Mouse (Mus musculus) CD4-positive, CD25-positive, alpha-beta regulatory T cell, adult 4 months (primary cell): ENCODE measurements at regions not wholly inside any gene's neighbourhood (a gene's known extent, or its start where the extent isn't known, plus 50 kb on each side); places are given as distances from the start of the nearest gene placed in this dataset.
"Not testable (repeated sequence)": the region's sequence is repeated elsewhere in the genome, so short reads cannot be mapped to it uniquely, and the experiment has no call there.

Experiments used
- ATAC-seq: one replicate; pipeline ENCODE4 v1.8.0; 2017

- no peak for ATAC-seq
These were observed 184.4 kb downstream of the Mat2b start for GRCm38 (mm10) chr11:40510325-40511239.

GRCm38 (mm10) chr11:40491599-40491998 lies 203.4 kb downstream of the Mat2b start:
- ATAC-seq: no peak

GRCm38 (mm10) chr11:40478171-40478570 lies 216.8 kb downstream of the Mat2b start:
- ATAC-seq: not testable (repeated sequence)

GRCm38 (mm10) chr11:40477294-40477693 lies 217.7 kb downstream of the Mat2b start:
- ATAC-seq: no peak

- no peak for ATAC-seq
These were observed 225.8 kb downstream of the Mat2b start for GRCm38 (mm10) chr11:40469080-40469705.

- ATAC-seq: no peak
These were observed 238.4 kb downstream of the Mat2b start for GRCm38 (mm10) chr11:40456571-40456970.

- ATAC-seq: not testable (repeated sequence)
These were observed 240.0 kb downstream of the Mat2b start for GRCm38 (mm10) chr11:40454994-40455393.

GRCm38 (mm10) chr11:40446846-40447245 lies 248.2 kb downstream of the Mat2b start:
- no peak for ATAC-seq

- no peak for ATAC-seq
These were observed 261.0 kb downstream of the Mat2b start for GRCm38 (mm10) chr11:40434002-40434401.

GRCm38 (mm10) chr11:40428858-40429257 lies 266.1 kb downstream of the Mat2b start:
- no peak for ATAC-seq

- ATAC-seq: no peak
These were observed 270.7 kb downstream of the Mat2b start for GRCm38 (mm10) chr11:40424316-40424715.

- ATAC-seq: no peak
These were observed 287.4 kb downstream of the Mat2b start for GRCm38 (mm10) chr11:40407571-40407970.

GRCm38 (mm10) chr11:40402249-40402648 lies 292.8 kb downstream of the Mat2b start:
- no peak for ATAC-seq

GRCm38 (mm10) chr11:40397453-40398104 lies 297.4 kb downstream of the Mat2b start:
- ATAC-seq: no peak

- no peak for ATAC-seq
These were observed 299.7 kb downstream of the Mat2b start for GRCm38 (mm10) chr11:40395331-40395730.

GRCm38 (mm10) chr11:40394864-40395266 lies 300.1 kb downstream of the Mat2b start:
- no peak for ATAC-seq

- no peak for ATAC-seq
These were observed 300.7 kb downstream of the Mat2b start for GRCm38 (mm10) chr11:40394283-40394758.

GRCm38 (mm10) chr11:40380696-40381095 lies 314.3 kb downstream of the Mat2b start:
- no peak for ATAC-seq

- no peak for ATAC-seq
These were observed 323.3 kb downstream of the Mat2b start for GRCm38 (mm10) chr11:40371696-40372095.

GRCm38 (mm10) chr11:40366573-40366972 lies 328.4 kb downstream of the Mat2b start:
- no peak for ATAC-seq

- no peak for ATAC-seq
These were observed 332.3 kb downstream of the Mat2b start for GRCm38 (mm10) chr11:40362530-40363185.
